Mouse (Mus musculus) limb, embryonic 14.5 days (tissue): ENCODE measurements at regions not wholly inside any gene's neighbourhood (a gene's known extent, or its start where the extent isn't known, plus 50 kb on each side); places are given as distances from the start of the nearest gene placed in this dataset.
A peak's percentile ranks its signal among the peaks of the same experiment; 100 is the strongest.

Source experiments
- ATAC-seq: fragments of 200-750 bp; cut with Nextera tagmentation; 2 replicates; pipeline ENCODE4 v1.8.0; 2017; ENCODE audit warnings: low read depth, moderate number of reproducible peaks, moderate TSS enrichment; ENCODE audit not compliant: low FRiP score
- DNase-seq: peaks from one replicate; pipeline ENCODE4 v3.0.0-alpha.2; 2015; ENCODE audit warnings: low spot score
- H3K27ac ChIP-seq: fragments of 300-500 bp; sonication (generic); replicated peaks from 2 replicates; pipeline ENCODE4 v1.5.1; 2014; ENCODE audit warnings: low read depth, mild to moderate bottlenecking, low read length, moderate library complexity, mixed read lengths
- H3K27me3 ChIP-seq: fragments of 300-500 bp; sonication (generic); 2 replicates; pipeline ENCODE4 v1.6.1; 2014; ENCODE audit warnings: low read length, mixed read lengths; ENCODE audit not compliant: control insufficient read depth, insufficient read depth
- H3K36me3 ChIP-seq: fragments of 300-500 bp; sonication (generic); 2 replicates; pipeline ENCODE4 v1.6.1; 2014; ENCODE audit warnings: mild to moderate bottlenecking, low read length, moderate library complexity, mixed read lengths; ENCODE audit not compliant: control insufficient read depth, insufficient read depth
- H3K4me1 ChIP-seq: fragments of 300-500 bp; sonication (generic); 2 replicates; pipeline ENCODE4 v1.6.1; 2014; ENCODE audit warnings: antibody characterized with exemption, low read length, mixed read lengths; ENCODE audit not compliant: control insufficient read depth, insufficient read depth
- H3K4me2 ChIP-seq: fragments of 300-500 bp; sonication (generic); replicated peaks from 2 replicates; pipeline ENCODE4 v1.6.1; 2014; ENCODE audit warnings: low read depth, mild to moderate bottlenecking, low read length, moderate library complexity; ENCODE audit not compliant: severe bottlenecking
- H3K4me3 ChIP-seq: fragments of 300-500 bp; sonication (generic); replicated peaks from 2 replicates; pipeline ENCODE4 v1.5.1; 2014; ENCODE audit warnings: low read length
- H3K9ac ChIP-seq: fragments of 300-500 bp; sonication (generic); 2 replicates; pipeline ENCODE4 v1.6.1; 2014; ENCODE audit warnings: mild to moderate bottlenecking, low read depth, low read length, moderate library complexity; ENCODE audit not compliant: severe bottlenecking
- H3K9me3 ChIP-seq: fragments of 300-500 bp; sonication (generic); 2 replicates; pipeline ENCODE4 v1.6.1; 2016; ENCODE audit warnings: low read length; ENCODE audit not compliant: control insufficient read depth
- POLR2A ChIP-seq: fragments of 200-500 bp; IDR thresholded peaks from 2 replicates; pipeline ENCODE4 v1.8.0; 2012; ENCODE audit warnings: inconsistent platforms, mild to moderate bottlenecking, moderate library complexity, borderline replicate concordance; ENCODE audit not compliant: insufficient read depth, insufficient read length; ENCODE audit errors: extremely low read depth
- WGBS: fragments of 180-500 bp; shearing (Covaris S2); extraction: QIAGEN DNeasy Blood & Tissue Kit; methylation state at CpG from one replicate; pipeline ENCODE4 v1.1.7; 2014; 5-methylcytosine and 5-hydroxymethylcytosine counted together

DNA sequence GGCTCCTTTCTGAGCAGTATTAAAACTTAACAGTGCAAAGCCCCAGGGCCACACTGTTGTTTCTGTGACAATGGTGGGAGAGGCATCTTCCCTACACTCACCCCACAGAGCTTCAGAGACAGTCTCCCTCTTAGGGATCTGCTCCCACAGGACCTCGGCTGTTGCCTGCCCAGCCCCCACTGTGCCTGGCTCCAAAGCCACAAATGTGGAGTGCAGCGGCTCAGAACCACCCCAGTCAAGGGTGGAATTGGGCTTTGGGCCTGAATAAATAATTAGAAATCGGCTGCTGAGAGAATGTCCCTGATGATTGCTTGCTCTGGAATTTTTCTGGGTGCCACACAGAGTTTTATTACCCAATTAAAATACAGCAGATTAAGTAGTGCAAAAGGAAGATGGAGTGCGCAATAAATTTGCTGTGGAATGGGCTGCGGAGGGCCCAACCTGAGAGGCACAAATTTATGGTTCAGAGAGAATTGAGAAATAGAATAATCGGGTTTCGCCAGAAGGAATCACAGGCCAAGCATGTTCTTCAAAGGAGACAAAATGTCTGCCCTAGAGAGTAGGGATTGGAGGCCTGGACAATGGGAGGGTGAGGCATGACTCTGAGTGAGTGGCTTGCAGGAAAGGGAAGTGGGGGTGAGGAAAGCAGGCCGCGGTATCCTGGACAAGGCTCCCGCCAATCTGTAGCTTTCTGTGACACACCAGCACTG lies 56.4 kb downstream of the Cd24a start:
- ATAC-seq = no peak
- Histone ChIP-seq H3K4me1 (0 out of 2 replicates have a peak, but pooled peaks cover 5% of the 10 kb centered on the region), H3K9me3 (no peaks in the 10 kb centered on the region), H3K36me3 (no peaks in the 10 kb centered on the region), H3K9ac (no peak overlapping the region), H3K4me2 (no peak overlapping the region), H3K4me3 (no peak overlapping the region), H3K27me3 (no peaks in the 10 kb centered on the region), H3K27ac (no peak overlapping the region; the same call in 1 of the 2 replicates)
- DNase-seq = peak; percentile 25
- TF ChIP-seq POLR2A = no peak
- 51% methylated on average over 10 of the region's 10 CpGs for WGBS

DNA sequence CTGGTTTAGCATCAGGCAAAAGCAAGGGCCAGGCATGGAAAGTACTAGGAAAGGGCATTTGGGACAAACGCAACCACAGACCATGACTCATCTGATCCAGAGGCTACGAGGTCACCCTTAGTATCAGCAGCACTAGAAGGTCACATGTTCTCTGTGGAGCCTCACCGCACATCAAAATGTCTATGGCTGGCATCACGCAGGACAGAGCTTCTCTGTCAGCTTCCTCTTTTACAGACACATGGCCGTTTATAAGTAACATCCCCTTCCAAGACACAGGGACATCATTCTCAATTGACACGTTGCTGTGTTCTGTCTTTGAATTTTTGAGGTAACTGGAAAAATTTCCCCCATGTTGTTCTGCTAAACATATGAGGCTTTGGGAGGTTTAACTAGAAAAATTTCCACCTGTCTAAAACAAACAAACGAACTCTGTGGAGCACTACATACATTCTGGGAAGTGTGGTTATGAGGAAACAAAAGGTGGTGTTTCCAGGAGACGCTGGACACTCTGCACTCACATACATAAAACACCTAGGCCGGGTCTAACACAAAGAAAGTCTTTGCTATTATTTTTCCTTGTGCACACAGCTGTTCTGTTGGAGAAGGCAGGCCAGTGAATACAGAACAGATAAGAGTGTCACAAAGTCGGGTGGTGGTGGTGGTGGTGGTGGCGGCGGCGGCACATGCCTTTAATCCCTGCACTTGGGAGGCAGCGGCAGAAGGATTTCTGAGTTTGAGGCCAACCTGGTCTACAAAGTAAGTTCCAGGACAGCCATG lies 63.3 kb downstream of the Cd24a start:
- no peak for TF ChIP-seq POLR2A
- WGBS = 74% methylated on average over 14 of the region's 14 CpGs
- H3K27ac ChIP-seq = no peak overlapping the region
- no peak for ATAC-seq
- H3K4me3 ChIP-seq = no peak overlapping the region
- no peak for DNase-seq
- H3K4me1 ChIP-seq = no peaks in the 10 kb centered on the region
- no peaks in the 10 kb centered on the region for H3K9me3 ChIP-seq
- H3K36me3 ChIP-seq = no peaks in the 10 kb centered on the region
- no peaks in the 10 kb centered on the region for H3K27me3 ChIP-seq
- H3K4me2 ChIP-seq = no peak overlapping the region
- no peak overlapping the region for H3K9ac ChIP-seq

DNA sequence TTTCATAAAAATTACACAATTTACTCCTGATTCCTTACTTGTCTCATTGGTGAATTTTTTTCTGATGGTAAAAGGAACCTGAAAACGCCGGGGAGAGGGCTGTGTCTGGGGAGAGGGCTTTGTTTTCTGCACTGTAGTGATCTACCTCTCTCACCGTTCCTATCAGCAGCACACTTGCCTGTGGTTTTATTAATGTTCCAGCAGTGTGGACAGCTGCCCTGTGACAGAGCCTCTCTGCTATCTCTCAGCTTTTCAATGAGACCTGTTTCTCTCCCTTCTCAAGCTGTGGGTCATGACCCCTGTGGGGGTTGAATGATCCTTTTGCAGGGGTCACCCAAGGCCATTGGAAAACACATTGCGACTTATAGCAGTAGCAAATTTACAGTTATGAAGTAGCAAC lies 68.2 kb downstream of the Cd24a start:
- Histone ChIP-seq H3K9ac (no peak overlapping the region), H3K27ac (no peak overlapping the region), H3K27me3 (no peaks in the 10 kb centered on the region), H3K36me3 (no peaks in the 10 kb centered on the region), H3K4me3 (no peak overlapping the region), H3K4me1 (no peaks in the 10 kb centered on the region), H3K9me3 (no peaks in the 10 kb centered on the region), H3K4me2 (no peak overlapping the region)
- no peak for ATAC-seq
- no peak for TF ChIP-seq POLR2A
- DNase-seq = no peak
- 68% methylated on average over 4 of the region's 4 CpGs for WGBS

DNA sequence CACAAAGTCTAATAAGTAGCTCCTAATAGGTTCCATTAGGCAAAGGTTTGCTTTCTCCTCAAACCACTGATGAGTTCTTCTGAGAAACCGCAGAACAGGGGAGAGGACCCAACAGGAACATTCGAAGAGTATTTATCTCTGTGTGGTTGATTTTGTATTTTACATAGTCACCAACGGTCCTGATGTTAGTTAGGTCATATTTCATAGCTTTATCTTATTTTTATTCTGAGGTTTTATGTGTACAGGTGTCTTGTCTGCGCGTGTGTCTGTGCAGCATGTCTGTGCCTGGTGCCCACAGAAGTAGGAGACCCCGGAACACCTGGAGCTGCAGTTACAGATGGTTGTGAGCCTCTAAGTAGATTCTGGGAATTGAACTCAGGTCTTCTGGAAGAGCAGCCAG lies 68.9 kb downstream of the Cd24a start:
- no peak for TF ChIP-seq POLR2A
- WGBS = 83% methylated on average over 6 of the region's 6 CpGs
- no peak for DNase-seq
- Histone ChIP-seq H3K4me2 (no peak overlapping the region), H3K36me3 (no peaks in the 10 kb centered on the region), H3K27ac (no peak overlapping the region), H3K27me3 (no peaks in the 10 kb centered on the region), H3K9ac (no peak overlapping the region), H3K4me3 (no peak overlapping the region), H3K4me1 (no peaks in the 10 kb centered on the region), H3K9me3 (no peaks in the 10 kb centered on the region)
- ATAC-seq = no peak

DNA sequence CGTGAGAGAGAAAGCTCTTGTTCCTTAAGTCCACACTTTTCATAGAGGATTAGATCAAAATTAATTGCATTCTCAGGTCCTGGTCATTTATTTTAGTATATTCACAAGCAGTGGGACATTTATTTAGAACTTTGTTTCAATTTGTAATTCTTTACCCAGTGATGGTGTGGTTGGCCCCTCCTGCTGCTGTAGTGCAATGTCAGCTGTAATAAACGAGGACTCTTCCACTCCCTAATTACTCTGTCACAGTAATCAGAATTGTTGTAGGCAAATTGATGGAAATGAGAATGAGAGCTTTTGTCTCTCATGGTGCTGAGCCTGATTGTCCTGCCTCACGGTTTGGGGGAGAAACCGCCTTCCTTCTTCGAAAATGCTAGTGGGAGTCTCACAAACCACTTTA lies 70.1 kb downstream of the Cd24a start:
- Histone ChIP-seq H3K9me3 (no peaks in the 10 kb centered on the region), H3K27me3 (no peaks in the 10 kb centered on the region), H3K4me3 (no peak overlapping the region), H3K4me2 (no peak overlapping the region), H3K9ac (no peak overlapping the region), H3K4me1 (no peaks in the 10 kb centered on the region), H3K36me3 (no peaks in the 10 kb centered on the region), H3K27ac (no peak overlapping the region)
- ATAC-seq (no peak), DNase-seq (no peak)
- no peak for TF ChIP-seq POLR2A
- WGBS = 69% methylated on average over 5 of the region's 5 CpGs
